Mouse (Mus musculus) left cerebral cortex, adult 8-10 months (tissue): ENCODE results near the gene Cldn15. TPM values are rescaled to one million over a fixed set of nuclear protein-coding genes. Genes with fewer than 3 reads are reported as not detected.
"Not testable (repeated sequence)": the region's sequence is repeated elsewhere in the genome, so short reads cannot be mapped to it uniquely, and the experiment has no call there.

Experiments
- DNase-seq, 2 experiments: peaks; one replicate each; pipeline ENCODE4 v3.0.0; 2022; ENCODE audit warnings: low spot score in 2 of 2
- total RNA-seq, 4 experiments: library from RNA; stranded (reverse); gene quantifications; 2 replicates each; pipeline ENCODE4 v1.2.4; 2022

The Cldn15 gene
- total RNA-seq, 4 experiments from 2014 or later: 0.23 to 0.25 TPM; not detected in 2

- DNase-seq: not testable (repeated sequence)
Measured at GRCm38 (mm10) chr5:136949551-136950336, 16.7 kb upstream of the Cldn15 start.

DNA sequence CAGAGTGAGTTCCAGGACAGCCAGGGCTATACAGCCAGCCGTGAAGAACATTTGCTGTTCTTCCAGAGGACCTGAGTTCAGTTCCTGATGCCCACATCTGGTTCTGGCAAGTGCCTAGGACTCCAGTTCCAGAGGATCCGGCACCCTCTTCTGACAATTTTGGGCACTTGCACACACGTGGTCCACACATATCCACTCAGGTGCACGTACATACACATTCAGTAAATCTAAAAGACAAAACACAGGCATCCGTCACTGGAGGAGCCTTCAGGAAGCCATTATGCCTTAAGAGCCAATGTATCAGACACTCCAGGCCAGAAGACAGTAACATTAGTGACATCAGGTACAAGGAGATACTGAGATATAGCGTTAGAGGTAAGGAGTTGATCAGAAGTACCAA is 15.9 kb upstream of the Cldn15 start:
- DNase-seq: no peak

DNA sequence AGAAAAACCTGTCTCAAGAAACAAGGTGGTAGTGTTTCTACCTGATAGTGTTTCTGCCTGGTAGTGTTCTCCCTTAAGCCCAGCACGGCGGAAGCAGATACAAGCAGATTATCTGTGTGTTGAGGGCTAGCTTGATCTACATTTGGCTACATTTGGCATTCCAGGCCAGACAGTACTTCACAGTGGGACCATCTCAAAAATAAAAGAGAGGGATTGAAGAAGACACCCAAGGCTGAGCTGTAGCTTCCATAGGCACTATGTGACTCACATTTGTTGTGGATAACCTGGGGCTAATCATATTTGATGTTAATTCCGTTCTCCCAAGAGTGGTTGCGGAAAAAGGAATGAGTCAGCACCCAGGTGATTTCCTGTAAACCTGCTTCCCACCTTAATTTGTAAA is 14.3 kb upstream of the Cldn15 start:
- no peak for DNase-seq

- DNase-seq: peak; percentile 83 to 95
Measured at GRCm38 (mm10) chr5:136953015-136953414, 13.4 kb upstream of the Cldn15 start, which contains the start of gene Fis1. Fis1 (plus strand) TSS chr5:136953275.

- DNase-seq: no peak
Measured at GRCm38 (mm10) chr5:136953440-136953951, 12.9 kb upstream of the Cldn15 start.

DNA sequence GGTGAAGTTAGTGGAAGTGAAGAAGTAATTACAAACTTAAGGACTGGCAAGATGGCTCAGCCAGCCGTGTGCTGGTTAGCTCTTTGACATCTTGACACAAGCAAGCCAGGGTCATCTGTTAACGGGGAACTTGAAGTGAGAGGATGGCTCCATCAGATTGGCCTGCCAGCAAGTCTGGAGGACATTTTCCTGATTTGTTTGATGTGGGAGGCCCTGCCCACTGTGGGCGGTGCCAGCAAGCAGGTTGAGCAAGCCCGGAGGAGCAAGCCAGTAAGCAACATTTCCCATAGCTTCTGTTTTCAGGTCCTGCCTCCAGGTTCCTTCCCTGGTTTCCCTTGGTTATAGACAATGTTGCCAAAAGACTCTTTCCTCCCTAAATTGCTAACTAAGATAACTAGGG is 10.8 kb upstream of the Cldn15 start:
- DNase-seq: no peak

DNA sequence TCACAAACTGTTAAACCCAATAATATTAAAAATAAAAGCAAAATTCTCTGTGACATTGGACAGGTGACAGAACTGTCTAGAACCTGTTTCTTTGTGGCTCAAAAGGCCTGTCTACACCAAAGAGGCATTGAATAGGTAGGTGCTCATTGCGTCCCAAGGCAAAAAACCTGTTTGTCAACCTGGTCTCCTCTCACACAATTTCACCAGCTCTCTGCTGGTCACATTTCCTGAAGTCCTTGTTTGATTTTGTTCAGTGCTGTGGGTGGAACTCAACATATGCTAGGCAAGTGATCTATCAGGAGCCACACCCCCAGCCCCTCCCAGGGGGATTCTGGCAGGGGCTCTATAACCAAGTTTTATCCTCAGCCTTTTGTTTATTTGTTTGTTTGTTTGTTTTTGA is 9.2 kb upstream of the Cldn15 start:
- no peak for DNase-seq

DNA sequence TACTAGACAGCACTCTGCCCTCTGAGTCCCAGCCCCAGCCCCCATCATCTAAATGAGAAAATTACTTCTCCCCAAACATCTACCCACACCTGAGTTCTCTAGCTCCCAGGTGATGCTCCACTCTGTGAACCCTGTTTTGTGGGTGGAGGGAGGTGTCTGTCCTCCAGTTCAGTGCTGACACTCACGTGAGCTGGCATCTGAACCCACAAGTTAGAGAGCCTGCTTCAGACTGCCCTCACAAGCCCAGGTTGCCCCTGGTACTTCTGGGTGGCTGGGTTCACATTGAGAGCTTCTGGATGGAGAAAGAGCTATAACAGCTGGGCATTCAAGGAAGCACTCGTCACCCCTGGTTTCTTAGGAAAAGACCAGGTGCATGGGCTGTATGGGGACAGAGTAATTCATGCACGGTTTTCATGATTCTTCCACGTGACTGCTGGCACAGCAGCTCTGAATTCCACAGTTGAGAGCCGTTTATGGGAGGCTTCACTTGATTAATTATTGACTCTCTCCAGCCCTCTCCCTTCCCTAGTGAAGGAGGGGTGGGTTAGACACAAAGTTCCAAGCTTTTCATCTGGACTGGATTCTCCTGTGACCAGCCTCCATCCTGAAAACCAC is 7.3 kb upstream of the Cldn15 start:
- no peak for DNase-seq

GRCm38 (mm10) chr5:136960053-136960452 is 6.4 kb upstream of the Cldn15 start:
- DNase-seq: no peak

DNA sequence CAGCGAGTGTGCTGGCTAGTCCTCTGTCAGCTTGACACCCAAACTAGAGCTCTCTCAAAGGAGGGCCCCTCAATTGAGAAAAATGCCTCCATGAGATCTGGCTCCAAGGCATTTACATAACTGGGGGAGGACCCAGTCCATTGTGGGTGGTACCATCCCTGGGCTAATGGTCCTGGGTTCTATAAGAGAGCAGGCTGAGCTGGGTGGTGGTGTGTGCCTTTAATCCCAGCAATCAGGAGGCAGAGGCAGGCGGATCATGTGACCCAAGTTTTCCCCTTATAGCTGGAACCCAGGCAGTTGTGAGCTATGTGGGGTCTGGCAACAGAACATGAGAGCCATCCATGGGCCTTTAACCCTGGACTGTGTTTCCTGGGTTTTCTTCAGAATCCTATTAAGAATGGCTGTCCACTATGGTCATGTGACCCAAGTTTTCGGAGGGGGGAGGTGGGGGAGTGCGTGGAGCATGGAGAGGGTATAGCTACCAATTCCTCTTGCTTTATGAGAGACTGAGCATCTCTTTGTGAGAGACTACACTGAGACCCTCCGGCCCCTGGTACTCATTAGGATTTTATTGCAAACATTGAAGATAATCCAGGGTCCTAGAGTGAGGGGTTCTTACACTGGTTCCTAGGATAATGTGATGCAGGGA is 5.0 kb upstream of the Cldn15 start:
- DNase-seq: no peak

DNA sequence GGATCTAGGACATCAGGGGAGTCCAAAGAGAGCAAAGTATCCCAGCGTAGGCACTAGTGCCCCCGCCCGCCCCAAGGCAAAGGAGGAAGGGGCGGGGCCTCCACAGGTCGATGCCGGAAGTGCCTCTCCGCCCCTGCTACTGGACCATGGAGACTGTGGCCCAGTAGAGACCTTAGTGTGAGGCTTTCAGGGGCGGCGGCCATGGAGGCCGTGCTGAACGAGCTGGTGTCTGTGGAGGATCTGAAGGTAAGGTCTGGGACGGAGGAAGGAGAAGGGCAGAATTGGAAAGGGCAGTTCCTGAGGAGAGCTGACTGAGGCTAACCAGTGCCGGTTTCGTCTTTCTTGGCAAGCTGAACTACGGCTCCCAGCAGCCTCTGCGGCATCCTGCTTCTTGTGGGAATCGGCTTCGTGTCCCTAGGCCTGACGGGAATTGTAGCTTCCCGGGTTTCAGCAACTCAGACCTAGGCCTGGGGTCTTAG is 4.4 kb upstream of the Cldn15 start:
- peak; percentile 89 to 91 for DNase-seq

DNA sequence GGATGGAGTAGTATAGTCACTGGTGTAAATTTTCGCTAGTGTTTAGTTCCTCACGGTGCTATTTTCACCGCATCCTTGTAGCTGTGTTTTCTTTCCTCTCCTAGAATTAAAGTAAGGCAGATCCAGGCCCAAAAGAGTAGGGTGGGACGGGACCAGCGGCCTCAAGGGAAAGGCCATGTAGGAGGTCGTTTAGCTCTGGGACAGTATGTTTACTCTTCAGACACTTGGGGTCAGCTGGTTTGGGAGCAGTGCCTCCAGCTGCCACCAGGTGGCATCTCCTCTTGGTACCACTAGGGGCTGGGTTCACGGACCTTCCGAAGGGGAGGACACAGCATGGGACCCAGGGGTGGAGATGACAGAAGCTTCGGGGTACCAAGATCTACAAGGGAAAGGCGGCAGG is 3.9 kb upstream of the Cldn15 start:
- DNase-seq: peak; percentile 62 to 73

DNA sequence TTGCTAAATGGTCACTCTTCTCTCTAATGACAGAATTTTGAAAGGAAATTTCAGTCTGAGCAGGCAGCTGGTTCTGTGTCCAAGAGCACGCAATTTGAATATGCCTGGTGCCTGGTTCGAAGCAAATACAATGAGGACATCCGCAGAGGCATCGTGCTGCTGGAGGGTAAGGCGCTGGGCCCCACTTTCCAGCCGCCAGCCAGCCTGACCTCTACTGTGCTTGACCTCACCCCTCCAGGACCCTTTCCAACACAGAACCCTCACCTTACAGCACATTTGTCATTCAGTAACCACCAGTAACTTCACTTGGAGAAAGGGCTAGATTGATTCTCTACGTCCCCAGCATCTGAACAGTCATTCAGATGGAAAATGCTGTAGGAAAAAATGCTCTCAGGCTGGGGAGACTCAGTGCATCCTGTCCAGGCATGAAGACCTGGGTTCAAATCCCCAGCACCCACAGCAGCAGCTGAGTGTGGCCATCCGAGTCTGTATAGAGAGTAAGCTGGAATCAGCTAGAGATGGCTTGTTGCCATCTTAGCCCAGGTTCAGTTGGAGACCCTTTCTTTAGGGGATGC is 3.4 kb upstream of the Cldn15 start:
- DNase-seq: no peak

DNA sequence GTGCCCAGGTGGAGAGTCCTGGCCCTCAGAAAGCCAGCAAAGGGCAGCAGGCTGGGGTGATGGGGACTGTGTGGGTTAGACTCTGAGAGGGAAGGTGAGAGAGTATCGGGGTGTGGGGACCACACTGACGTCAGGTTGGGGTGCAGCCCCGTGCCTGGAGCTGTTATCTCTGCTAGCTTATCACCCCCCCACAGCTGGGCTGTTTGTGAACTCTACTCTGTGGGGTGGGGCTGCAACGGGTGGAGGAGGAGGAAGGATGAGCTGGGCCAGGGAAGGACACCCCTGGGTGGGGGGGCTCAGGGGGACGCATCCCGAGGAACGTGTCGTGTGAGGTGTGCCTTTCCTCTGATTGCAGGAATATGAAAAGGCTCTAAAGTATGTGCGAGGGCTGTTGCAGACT is 1.2 kb upstream of the Cldn15 start:
- DNase-seq: no peak

GRCm38 (mm10) chr5:136965686-136966085 is 730 bp upstream of the Cldn15 start:
- DNase-seq: no peak

DNA sequence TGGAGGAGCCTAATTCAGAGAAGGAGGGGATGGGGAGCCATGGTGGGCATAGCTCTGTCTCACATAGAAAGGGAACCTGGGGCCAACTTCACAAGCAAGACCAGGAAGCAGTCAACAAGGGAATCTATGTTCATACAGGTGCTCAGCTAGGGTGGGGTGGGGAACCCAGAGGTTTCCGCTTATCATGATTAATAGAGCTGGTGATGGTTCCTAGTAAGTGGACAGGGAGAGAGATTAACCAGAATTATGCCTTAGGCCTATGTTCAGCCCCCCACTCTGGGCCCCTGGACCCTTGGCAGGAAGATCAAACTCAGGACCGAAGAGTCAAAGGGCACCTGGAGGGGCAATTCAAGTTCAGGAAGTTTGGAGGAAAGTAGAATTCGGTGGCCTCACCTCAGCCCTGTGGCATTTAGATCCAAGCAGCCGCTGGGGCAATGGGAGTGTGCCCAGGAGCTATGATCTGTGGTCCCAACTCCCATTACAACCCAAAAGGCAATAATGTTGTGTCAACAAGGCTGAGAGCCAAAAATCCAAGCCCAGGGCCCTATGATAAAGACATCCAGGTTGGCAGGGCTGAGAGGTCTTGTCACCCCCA is 542 bp downstream of the Cldn15 start:
- DNase-seq: no peak

GRCm38 (mm10) chr5:136967592-136967991 is 1.2 kb downstream of the Cldn15 start:
- no peak for DNase-seq

DNA sequence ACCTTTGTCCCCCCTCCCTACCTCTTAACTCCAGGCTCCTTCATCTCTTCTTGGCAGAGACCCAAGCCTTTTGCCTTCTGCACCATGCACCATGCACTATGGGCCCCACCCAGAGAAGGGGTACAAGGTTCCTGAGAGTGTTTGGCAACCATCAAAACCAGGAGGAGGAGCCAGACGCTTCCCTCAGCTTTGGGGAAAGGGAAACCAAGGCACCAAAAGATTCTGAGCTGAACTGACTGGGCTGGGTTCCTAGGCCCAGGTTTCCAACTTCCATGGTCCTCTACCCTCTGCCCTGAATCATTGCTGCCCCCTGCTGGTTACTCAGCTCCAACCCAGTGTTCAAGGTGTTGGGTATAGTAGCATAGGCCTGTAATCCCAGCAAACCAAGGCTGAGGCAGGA is 4.3 kb downstream of the Cldn15 start:
- no peak for DNase-seq

GRCm38 (mm10) chr5:136973670-136974069 is 7.3 kb downstream of the Cldn15 start:
- DNase-seq: no peak

DNA sequence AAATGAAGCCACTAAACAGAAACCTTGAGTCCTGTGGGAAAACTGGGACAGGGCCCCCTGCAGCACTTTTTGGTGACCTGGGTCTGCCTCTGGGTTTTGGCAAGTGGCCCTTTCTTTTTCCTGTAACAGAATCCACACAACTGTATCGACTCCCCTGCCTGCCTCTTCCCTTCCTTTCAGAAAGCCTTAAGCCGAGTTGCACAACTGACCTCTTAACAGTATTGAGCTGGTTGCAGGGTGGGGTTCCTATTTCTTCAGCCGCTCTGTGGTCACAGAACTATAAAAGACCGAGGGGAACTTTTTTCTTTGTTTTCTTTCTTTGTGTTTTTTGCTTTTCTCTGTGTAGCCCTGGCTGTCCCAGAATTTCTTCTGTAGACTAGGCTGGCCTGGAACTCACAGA is 11.4 kb downstream of the Cldn15 start:
- DNase-seq: no peak

GRCm38 (mm10) chr5:136979762-136980161 is 13.3 kb downstream of the Cldn15 start:
- no peak for DNase-seq
